Mouse (Mus musculus) cerebellum, adult 2 months (tissue): ENCODE results near the gene Cdc42ep1.

ENCODE experiments used
- CTCF ChIP-seq: fragments of 200-500 bp; IDR thresholded peaks from 2 replicates; pipeline ENCODE4 v1.5.1; 2011; ENCODE audit warnings: low read depth, mild to moderate bottlenecking, control low read depth, low read length, moderate library complexity, borderline replicate concordance; ENCODE audit not compliant: insufficient read depth
- POLR2A ChIP-seq: fragments of 200-500 bp; IDR thresholded peaks from 2 replicates; pipeline ENCODE4 v1.6.1; 2011; ENCODE audit warnings: low read length, control low read depth, borderline replicate concordance; ENCODE audit not compliant: insufficient read depth

DNA sequence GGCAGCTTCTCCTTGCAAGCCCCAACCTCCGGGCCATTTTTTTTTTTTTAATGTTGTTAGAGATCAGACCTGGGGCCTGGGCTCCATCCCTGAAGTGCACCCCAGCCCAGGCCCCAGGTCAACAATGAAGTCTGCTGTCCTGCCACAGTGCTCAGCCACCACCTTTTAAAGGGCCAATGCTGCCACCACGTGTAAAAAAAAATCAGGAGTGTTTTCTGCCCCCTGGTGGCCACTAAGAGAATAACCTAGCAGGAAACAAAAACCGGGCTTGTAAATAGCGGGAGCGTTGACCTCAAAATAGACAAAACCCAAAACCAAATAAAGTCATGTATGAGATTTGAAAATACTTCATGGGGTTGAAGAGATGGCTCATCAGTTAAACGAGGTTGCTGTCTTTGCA is 27.4 kb downstream of the Cdc42ep1 start:
- TF ChIP-seq CTCF = peak; percentile 54; the same call in 1 of the 2 replicates
- no peak for TF ChIP-seq POLR2A
